Mouse (Mus musculus): ENCODE data around the gene Emc10. TPM values are rescaled to one million over a fixed set of nuclear protein-coding genes. Genes with fewer than 3 reads are reported as not detected.
A peak's percentile ranks its signal among the peaks of the same experiment; 100 is the strongest.

The Emc10 gene
- polyA plus RNA-seq, 1 experiment, result 122 TPM

GRCm38 (mm10) chr7:44465111-44465510 lies 31.2 kb downstream of the Emc10 start, which contains the start of gene Aspdh:
Gene Aspdh (plus strand): TSS chr7:44465391.
- no peak for TF ChIP-seq CTCF (IDR thresholded peaks at IDR 0.05; ENCODE audit: control insufficient read depth, insufficient read depth, insufficient replicate concordance, low read depth, low read length)
- no peak for TF ChIP-seq POLR2A (IDR thresholded peaks at IDR 0.05; ENCODE audit: control insufficient read depth, low read depth, low read length)
- Histone ChIP-seq H3K27ac (ENCODE audit: control insufficient read depth, insufficient read depth, low read depth, low read length) (no peak within 1 kb of the TSS), H3K4me3 (ENCODE audit: control insufficient read depth, low read depth, low read length) (peak within 1 kb of the TSS; percentile 93), H3K27me3 (ENCODE audit: control insufficient read depth, insufficient read depth, low read length) (no peaks in the 10 kb centered on the region), H3K4me1 (ENCODE audit: control insufficient read depth, insufficient read depth, low read length) (peaks cover 10% of the 10 kb centered on the region), H3K36me3 (ENCODE audit: control insufficient read depth, insufficient read depth, low read length) (no peaks in the 10 kb centered on the region)

DNA sequence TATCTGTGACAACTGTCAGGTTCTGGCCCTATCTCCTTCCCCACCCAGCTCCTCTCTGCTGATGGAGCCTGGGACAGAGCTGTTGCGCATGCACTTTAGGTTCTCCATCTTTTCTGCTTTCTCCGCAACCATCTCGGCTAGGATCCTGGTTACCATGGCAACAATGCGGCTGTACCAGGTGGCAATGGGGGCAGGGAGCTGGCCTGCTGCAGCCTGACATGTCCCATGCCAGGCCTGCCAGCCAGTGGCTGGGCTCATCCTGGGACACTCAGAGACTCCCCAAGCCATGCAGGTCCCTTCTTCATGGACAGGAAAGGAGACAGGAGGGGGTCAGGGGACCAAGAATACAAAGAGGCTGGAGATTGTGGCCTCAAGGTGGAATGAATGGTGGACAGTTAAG lies 31.8 kb downstream of the Emc10 start:
- peaks cover 10% of the 10 kb centered on the region for H3K4me1 ChIP-seq (ENCODE audit: control insufficient read depth, insufficient read depth, low read length)
- no peaks in the 10 kb centered on the region for H3K36me3 ChIP-seq (ENCODE audit: control insufficient read depth, insufficient read depth, low read length)
- no peaks in the 10 kb centered on the region for H3K27me3 ChIP-seq (ENCODE audit: control insufficient read depth, insufficient read depth, low read length)
- TF ChIP-seq CTCF (IDR thresholded peaks at IDR 0.05; ENCODE audit: control insufficient read depth, insufficient read depth, insufficient replicate concordance, low read depth, low read length) (no peak), POLR2A (IDR thresholded peaks at IDR 0.05; ENCODE audit: control insufficient read depth, low read depth, low read length) (no peak)
- H3K4me3 ChIP-seq (ENCODE audit: control insufficient read depth, low read depth, low read length), result no peak overlapping the region
- no peak overlapping the region for H3K27ac ChIP-seq (ENCODE audit: control insufficient read depth, insufficient read depth, low read depth, low read length)

DNA sequence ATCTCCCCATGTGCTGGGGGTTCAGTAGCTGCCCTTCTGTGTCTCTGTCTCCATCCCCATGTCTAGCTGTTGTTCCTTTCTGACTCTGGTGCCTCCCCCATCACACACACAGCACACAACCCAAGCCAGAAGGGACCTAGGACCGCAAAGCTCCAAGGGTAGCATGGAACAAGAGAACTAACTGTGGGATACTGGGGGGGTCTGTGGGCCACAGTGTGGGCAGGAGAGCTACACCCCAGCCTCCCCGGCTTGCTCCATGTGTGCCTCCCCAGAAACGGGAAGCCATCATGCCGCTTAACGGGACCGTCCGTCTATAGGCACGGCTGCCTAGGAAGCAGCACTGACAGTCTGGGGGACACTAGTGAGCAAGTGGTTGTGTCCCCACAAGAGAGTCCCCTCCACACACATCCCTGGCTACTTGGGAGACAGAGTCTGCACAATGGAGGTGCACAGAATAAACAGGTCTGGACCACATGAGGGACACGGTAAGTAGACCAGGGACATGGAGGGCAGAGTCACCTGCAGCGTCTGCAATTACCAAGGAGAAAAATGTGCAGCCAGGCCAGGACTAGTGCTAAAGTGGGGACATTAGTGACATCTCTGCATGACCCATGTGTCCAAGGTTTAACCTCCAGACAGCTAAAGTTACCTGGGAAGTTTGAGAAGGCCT lies 32.6 kb downstream of the Emc10 start:
- Histone ChIP-seq H3K27ac (ENCODE audit: control insufficient read depth, insufficient read depth, low read depth, low read length) (no peak overlapping the region), H3K27me3 (ENCODE audit: control insufficient read depth, insufficient read depth, low read length) (no peaks in the 10 kb centered on the region), H3K4me3 (ENCODE audit: control insufficient read depth, low read depth, low read length) (no peak overlapping the region), H3K36me3 (ENCODE audit: control insufficient read depth, insufficient read depth, low read length) (no peaks in the 10 kb centered on the region), H3K4me1 (ENCODE audit: control insufficient read depth, insufficient read depth, low read length) (peaks cover 8% of the 10 kb centered on the region)
- TF ChIP-seq POLR2A (IDR thresholded peaks at IDR 0.05; ENCODE audit: control insufficient read depth, low read depth, low read length) (no peak), CTCF (IDR thresholded peaks at IDR 0.05; ENCODE audit: control insufficient read depth, insufficient read depth, insufficient replicate concordance, low read depth, low read length) (no peak)

- Histone ChIP-seq H3K4me1 (ENCODE audit: control insufficient read depth, insufficient read depth, low read length) (peaks cover 4% of the 10 kb centered on the region), H3K27ac (ENCODE audit: control insufficient read depth, insufficient read depth, low read depth, low read length) (no peak overlapping the region), H3K36me3 (ENCODE audit: control insufficient read depth, insufficient read depth, low read length) (no peaks in the 10 kb centered on the region), H3K4me3 (ENCODE audit: control insufficient read depth, low read depth, low read length) (no peak overlapping the region), H3K27me3 (ENCODE audit: control insufficient read depth, insufficient read depth, low read length) (no peaks in the 10 kb centered on the region)
- TF ChIP-seq CTCF (IDR thresholded peaks at IDR 0.05; ENCODE audit: control insufficient read depth, insufficient read depth, insufficient replicate concordance, low read depth, low read length) (no peak), POLR2A (IDR thresholded peaks at IDR 0.05; ENCODE audit: control insufficient read depth, low read depth, low read length) (no peak)
Observed at GRCm38 (mm10) chr7:44463056-44463425, 33.3 kb downstream of the Emc10 start.

DNA sequence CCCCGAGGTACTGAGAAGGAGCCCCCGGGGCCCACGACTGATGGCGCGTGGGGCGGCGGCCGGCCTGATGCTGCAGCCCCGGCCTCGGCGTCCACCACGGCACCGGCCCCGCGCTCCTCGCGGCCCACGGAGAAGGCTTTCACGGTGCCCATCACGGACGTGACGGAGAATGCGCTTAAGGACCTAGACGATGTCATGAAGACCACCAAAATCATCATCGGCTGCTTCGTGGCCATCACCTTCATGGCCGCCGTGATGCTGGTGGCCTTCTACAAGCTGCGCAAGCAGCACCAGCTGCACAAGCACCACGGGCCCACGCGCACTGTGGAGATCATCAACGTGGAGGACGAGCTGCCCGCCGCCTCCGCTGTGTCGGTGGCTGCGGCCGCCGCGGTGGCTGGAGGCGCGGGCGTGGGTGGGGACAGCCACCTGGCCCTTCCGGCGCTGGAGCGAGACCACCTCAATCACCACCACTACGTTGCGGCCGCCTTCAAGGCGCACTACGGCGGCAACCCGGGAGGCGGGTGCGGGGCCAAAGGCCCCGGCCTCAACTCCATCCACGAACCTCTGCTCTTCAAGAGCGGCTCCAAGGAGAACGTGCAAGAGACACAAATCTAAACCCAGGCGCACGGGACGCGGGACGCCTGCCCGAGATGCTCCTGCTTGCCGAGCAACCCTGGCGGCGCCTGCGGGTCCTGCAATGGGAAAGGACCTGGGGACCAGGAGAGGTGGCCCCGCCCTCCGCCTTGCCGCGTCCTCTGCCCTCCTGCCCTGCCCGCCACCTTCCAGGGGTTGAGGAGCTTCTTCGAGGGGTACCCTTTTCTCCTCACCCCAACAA lies 33.9 kb downstream of the Emc10 start:
- Histone ChIP-seq H3K27ac (ENCODE audit: control insufficient read depth, insufficient read depth, low read depth, low read length) (no peak overlapping the region), H3K4me1 (ENCODE audit: control insufficient read depth, insufficient read depth, low read length) (peaks cover 4% of the 10 kb centered on the region), H3K27me3 (ENCODE audit: control insufficient read depth, insufficient read depth, low read length) (no peaks in the 10 kb centered on the region), H3K36me3 (ENCODE audit: control insufficient read depth, insufficient read depth, low read length) (no peaks in the 10 kb centered on the region), H3K4me3 (ENCODE audit: control insufficient read depth, low read depth, low read length) (peak overlapping the region; percentile 26; the same call in 1 of the 2 replicates)
- TF ChIP-seq POLR2A (IDR thresholded peaks at IDR 0.05; ENCODE audit: control insufficient read depth, low read depth, low read length) (no peak), CTCF (IDR thresholded peaks at IDR 0.05; ENCODE audit: control insufficient read depth, insufficient read depth, insufficient replicate concordance, low read depth, low read length) (no peak)

DNA sequence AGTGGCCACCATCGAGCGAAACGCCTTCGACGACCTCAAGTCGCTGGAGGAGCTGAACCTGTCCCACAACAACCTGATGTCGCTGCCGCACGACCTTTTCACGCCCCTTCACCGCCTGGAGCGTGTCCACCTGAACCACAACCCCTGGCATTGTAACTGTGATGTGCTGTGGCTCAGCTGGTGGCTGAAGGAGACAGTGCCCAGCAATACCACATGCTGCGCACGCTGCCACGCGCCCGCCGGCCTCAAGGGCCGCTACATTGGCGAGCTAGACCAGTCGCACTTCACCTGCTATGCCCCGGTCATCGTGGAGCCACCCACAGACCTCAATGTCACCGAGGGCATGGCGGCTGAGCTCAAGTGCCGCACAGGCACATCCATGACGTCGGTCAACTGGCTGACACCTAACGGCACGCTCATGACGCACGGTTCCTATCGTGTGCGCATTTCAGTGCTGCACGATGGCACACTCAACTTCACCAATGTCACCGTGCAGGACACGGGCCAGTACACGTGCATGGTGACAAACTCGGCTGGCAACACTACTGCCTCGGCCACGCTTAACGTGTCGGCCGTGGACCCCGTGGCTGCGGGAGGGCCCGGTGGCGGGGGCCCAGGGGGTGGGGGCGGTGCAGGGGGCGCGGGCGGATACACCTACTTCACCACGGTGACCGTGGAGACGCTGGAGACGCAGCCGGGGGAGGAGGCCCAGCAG lies 34.7 kb downstream of the Emc10 start:
- H3K27me3 ChIP-seq (ENCODE audit: control insufficient read depth, insufficient read depth, low read length), result no peaks in the 10 kb centered on the region
- no peak overlapping the region for H3K27ac ChIP-seq (ENCODE audit: control insufficient read depth, insufficient read depth, low read depth, low read length)
- H3K4me3 ChIP-seq (ENCODE audit: control insufficient read depth, low read depth, low read length), result no peak overlapping the region
- H3K36me3 ChIP-seq (ENCODE audit: control insufficient read depth, insufficient read depth, low read length), result no peaks in the 10 kb centered on the region
- TF ChIP-seq CTCF (IDR thresholded peaks at IDR 0.05; ENCODE audit: control insufficient read depth, insufficient read depth, insufficient replicate concordance, low read depth, low read length) (no peak), POLR2A (IDR thresholded peaks at IDR 0.05; ENCODE audit: control insufficient read depth, low read depth, low read length) (peak; percentile 10; the same call in 1 of the 2 replicates)
- H3K4me1 ChIP-seq (ENCODE audit: control insufficient read depth, insufficient read depth, low read length), result peaks cover 4% of the 10 kb centered on the region
